Mouse (Mus musculus) heart, embryonic 15.5 days (tissue): ENCODE measurements around the gene Gm9844. TPM values are rescaled to one million over a fixed set of nuclear protein-coding genes. Genes with fewer than 3 reads are reported as not detected.

ENCODE experiments used
- ATAC-seq: fragments of 200-750 bp; cut with Nextera tagmentation; replicated peaks from 2 replicates; pipeline ENCODE4 v1.8.0; 2017; ENCODE audit warnings: low read depth, moderate TSS enrichment; ENCODE audit not compliant: insufficient number of reproducible peaks, insufficient read depth, low FRiP score
- H3K27ac ChIP-seq: fragments of 300-500 bp; sonication (generic); 2 replicates; pipeline ENCODE4 v1.5.1; 2015; ENCODE audit warnings: mild to moderate bottlenecking, inconsistent platforms
- H3K27me3 ChIP-seq: fragments of 300-500 bp; sonication (generic); 2 replicates; pipeline ENCODE4 v1.6.1; 2015; ENCODE audit warnings: inconsistent platforms
- H3K36me3 ChIP-seq: fragments of 300-500 bp; sonication (generic); 2 replicates; pipeline ENCODE4 v1.6.1; 2015; ENCODE audit warnings: mild to moderate bottlenecking, inconsistent platforms
- H3K4me1 ChIP-seq: fragments of 300-500 bp; sonication (generic); replicated peaks from 2 replicates; pipeline ENCODE4 v1.6.1; 2015; ENCODE audit warnings: inconsistent platforms
- H3K4me2 ChIP-seq: fragments of 300-500 bp; sonication (generic); 2 replicates; pipeline ENCODE4 v1.6.1; 2015; ENCODE audit warnings: inconsistent platforms, mild to moderate bottlenecking, moderate library complexity
- H3K4me3 ChIP-seq: fragments of 300-500 bp; sonication (generic); 2 replicates; pipeline ENCODE4 v1.5.1; 2015; ENCODE audit warnings: mild to moderate bottlenecking, inconsistent platforms
- H3K9ac ChIP-seq: fragments of 300-500 bp; sonication (generic); 2 replicates; pipeline ENCODE4 v1.6.1; 2015; ENCODE audit warnings: mild to moderate bottlenecking, inconsistent platforms
- H3K9me3 ChIP-seq: fragments of 300-500 bp; sonication (generic); replicated peaks from 2 replicates; pipeline ENCODE4 v1.6.1; 2016; ENCODE audit warnings: inconsistent platforms
- WGBS: fragments of 180-500 bp; shearing (Covaris S2); methylation state at CpG from one replicate; pipeline ENCODE4 v1.1.7; 2015; ENCODE audit warnings: mixed read lengths; 5-methylcytosine and 5-hydroxymethylcytosine counted together
- polyA plus RNA-seq: library from polyadenylated mRNA; unstranded; fragments of >200 nt; fragmentation: Nextera tagmentation; extraction: Ambion mirVana; gene quantifications from 2 replicates; pipeline ENCODE4 v1.2.1, GENCODE M21; 2015

The Gm9844 gene
- polyA plus RNA-seq, 1 experiment from 2014 or later: 8.9 TPM

- no peak overlapping the region for H3K4me2 ChIP-seq
Observed at GRCm38 (mm10) chr7:24850162-24850561, 11.9 kb upstream of the Gm9844 start.

DNA sequence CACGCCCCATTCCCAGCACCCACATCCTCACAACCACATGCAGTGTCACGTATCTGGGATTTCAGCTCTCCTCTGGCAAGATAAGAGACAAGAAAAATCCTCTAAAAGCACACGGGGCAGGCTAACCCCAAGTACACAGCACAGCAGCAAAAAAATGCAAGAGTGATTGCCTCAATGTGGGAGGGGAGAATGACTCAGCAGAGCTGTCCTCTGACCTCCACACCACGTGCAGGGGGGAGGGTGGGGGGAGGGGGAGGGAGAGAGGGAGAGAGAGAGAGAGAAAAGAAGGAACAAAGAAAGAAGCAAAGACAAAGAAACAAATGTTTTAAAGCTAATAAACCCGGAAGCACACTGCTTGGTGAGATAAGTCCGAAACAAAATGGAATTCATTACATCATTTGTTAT is 11.1 kb upstream of the Gm9844 start:
- no peak overlapping the region for H3K27ac ChIP-seq
- H3K36me3 ChIP-seq: no peaks in the 10 kb centered on the region
- no peak overlapping the region for H3K4me2 ChIP-seq
- 27% methylated on average over 6 of the region's 6 CpGs for WGBS
- no peaks in the 10 kb centered on the region for H3K4me1 ChIP-seq
- no peak overlapping the region for H3K9ac ChIP-seq
- no peak for ATAC-seq
- H3K27me3 ChIP-seq: no peaks in the 10 kb centered on the region
- H3K9me3 ChIP-seq: no peaks in the 10 kb centered on the region
- no peak overlapping the region for H3K4me3 ChIP-seq

More at GRCm38 (mm10) chr7:24850162-24850561, 11.9 kb upstream of the Gm9844 start:
- no peaks in the 10 kb centered on the region for H3K9me3 ChIP-seq
- H3K4me3 ChIP-seq: no peak overlapping the region
- no peaks in the 10 kb centered on the region for H3K4me1 ChIP-seq
- no peaks in the 10 kb centered on the region for H3K36me3 ChIP-seq
- no peak overlapping the region for H3K9ac ChIP-seq
- no peak overlapping the region for H3K27ac ChIP-seq
- no peak for ATAC-seq
- no peaks in the 10 kb centered on the region for H3K27me3 ChIP-seq
- WGBS: 10% methylated on average over 5 of the region's 5 CpGs

DNA sequence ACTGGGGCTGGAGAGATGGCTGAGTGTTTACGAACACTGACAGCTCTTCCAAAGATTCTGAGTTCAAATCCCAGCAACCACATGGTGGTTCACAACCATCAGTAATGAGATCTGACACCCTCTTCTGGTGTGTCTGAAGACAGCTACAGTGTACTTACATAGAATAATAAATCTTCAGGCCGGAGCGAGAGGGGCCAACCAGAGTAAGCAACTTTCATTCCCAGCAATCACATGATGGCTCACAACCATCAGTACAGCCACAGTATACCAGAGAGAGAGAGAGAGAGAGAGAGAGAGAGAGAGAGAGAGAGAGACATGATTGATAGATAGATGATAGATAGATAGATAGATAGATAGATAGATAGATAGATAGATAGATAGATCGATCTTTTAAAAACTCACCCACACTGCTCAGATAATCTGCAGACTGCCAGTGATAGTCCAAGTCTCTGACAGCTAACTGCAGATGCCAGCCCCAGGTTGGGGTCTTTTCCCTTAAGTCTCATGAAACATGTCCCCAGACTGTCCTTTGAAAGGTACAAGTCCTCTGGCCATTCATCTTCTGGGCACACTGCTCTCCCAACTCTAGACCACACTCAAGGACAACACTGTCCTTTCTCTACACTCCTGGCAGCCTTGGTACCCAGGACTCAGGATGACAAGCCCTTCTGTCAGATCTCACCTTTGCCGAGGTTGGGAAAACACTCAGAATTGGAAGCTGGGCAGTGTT is 10.3 kb upstream of the Gm9844 start:
- H3K27ac ChIP-seq: no peak overlapping the region
- no peaks in the 10 kb centered on the region for H3K36me3 ChIP-seq
- H3K4me1 ChIP-seq: no peaks in the 10 kb centered on the region
- no peaks in the 10 kb centered on the region for H3K27me3 ChIP-seq
- H3K9me3 ChIP-seq: no peaks in the 10 kb centered on the region
- no peak overlapping the region for H3K4me2 ChIP-seq
- H3K4me3 ChIP-seq: no peak overlapping the region
- no peak for ATAC-seq
- 77% methylated on average over 5 of the region's 5 CpGs for WGBS
- H3K9ac ChIP-seq: no peak overlapping the region

- no peaks in the 10 kb centered on the region for H3K36me3 ChIP-seq
- H3K4me3 ChIP-seq: no peak overlapping the region
- H3K9ac ChIP-seq: no peak overlapping the region
- H3K27ac ChIP-seq: no peak overlapping the region
- H3K4me1 ChIP-seq: no peaks in the 10 kb centered on the region
- no peaks in the 10 kb centered on the region for H3K27me3 ChIP-seq
- 0 out of 2 replicates have a peak, but pooled peaks have one; percentile 10 for ATAC-seq
- whole genome bisulfite sequencing: 67% methylated on average over 8 of the region's 8 CpGs
- no peaks in the 10 kb centered on the region for H3K9me3 ChIP-seq
- H3K4me2 ChIP-seq: no peak overlapping the region
Observed at GRCm38 (mm10) chr7:24852557-24853232, 9.3 kb upstream of the Gm9844 start.

DNA sequence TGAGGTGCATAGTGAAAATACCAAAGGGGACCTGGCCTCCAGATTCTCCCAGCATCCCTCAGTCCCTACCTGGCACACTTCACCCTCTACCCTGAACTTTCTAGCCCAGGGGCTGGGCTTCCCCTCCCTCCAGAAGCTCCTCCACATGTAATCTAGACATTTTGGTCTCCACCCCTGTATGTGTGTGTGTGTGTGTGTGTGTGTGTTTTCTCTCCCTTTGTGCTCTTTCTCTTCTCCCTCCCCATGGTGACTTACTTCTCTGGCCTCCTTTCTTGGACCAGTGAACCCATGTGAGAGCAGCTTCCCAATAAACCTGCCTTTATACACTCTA is 8.8 kb upstream of the Gm9844 start:
- no peaks in the 10 kb centered on the region for H3K36me3 ChIP-seq
- no peaks in the 10 kb centered on the region for H3K27me3 ChIP-seq
- no peak overlapping the region for H3K9ac ChIP-seq
- no peak overlapping the region for H3K4me2 ChIP-seq
- peak; percentile 29; the same call in 1 of the 2 replicates for ATAC-seq
- H3K4me1 ChIP-seq: no peaks in the 10 kb centered on the region
- no peak overlapping the region for H3K27ac ChIP-seq
- H3K9me3 ChIP-seq: no peaks in the 10 kb centered on the region
- no peak overlapping the region for H3K4me3 ChIP-seq

- Histone ChIP-seq H3K27ac (no peak overlapping the region), H3K27me3 (no peaks in the 10 kb centered on the region), H3K4me1 (no peaks in the 10 kb centered on the region), H3K9ac (no peak overlapping the region), H3K4me3 (no peak overlapping the region), H3K4me2 (no peak overlapping the region), H3K9me3 (no peaks in the 10 kb centered on the region), H3K36me3 (no peaks in the 10 kb centered on the region)
- no peak for ATAC-seq
- 30% methylated on average over 7 of the region's 7 CpGs for WGBS
Observed at GRCm38 (mm10) chr7:24853695-24854094, 8.3 kb upstream of the Gm9844 start.

DNA sequence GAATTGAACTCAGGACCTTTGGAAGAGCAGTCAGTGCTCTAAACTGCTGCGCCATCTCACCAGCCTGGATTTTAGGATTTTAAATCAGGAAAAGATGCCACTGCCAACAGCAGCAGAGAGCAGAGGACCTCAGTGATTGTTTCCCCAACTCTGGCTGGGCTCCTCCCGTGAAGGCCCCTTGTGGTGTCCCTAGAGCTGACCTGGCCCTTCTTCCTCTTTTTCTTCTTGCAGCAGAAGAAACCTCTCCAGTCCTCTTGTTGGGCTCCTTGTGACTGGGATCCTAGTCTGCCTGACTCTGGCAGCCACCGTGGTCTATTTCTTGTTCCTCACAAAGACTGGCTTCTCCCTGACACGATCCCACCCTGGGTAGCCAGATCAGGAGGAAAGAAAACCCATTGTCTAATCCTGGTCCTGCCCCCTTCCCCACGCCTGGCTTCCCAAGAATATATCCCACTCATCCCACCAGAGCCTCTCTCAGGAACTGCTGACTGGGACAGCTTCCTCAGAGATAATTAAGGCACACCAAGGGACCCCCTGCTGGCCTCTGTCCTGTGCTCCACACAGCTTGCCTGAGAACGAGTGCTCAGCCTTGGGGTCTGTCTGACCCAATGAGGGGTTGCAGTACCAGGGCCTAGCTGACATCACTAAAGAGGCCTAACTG is 5.4 kb upstream of the Gm9844 start:
- no peak overlapping the region for H3K4me2 ChIP-seq
- no peak overlapping the region for H3K4me3 ChIP-seq
- H3K4me1 ChIP-seq: no peaks in the 10 kb centered on the region
- H3K9ac ChIP-seq: no peak overlapping the region
- no peaks in the 10 kb centered on the region for H3K9me3 ChIP-seq
- no peaks in the 10 kb centered on the region for H3K27me3 ChIP-seq
- no peak for ATAC-seq
- H3K27ac ChIP-seq: no peak overlapping the region
- H3K36me3 ChIP-seq: no peaks in the 10 kb centered on the region
- 40% methylated on average over 6 of the region's 6 CpGs for WGBS

DNA sequence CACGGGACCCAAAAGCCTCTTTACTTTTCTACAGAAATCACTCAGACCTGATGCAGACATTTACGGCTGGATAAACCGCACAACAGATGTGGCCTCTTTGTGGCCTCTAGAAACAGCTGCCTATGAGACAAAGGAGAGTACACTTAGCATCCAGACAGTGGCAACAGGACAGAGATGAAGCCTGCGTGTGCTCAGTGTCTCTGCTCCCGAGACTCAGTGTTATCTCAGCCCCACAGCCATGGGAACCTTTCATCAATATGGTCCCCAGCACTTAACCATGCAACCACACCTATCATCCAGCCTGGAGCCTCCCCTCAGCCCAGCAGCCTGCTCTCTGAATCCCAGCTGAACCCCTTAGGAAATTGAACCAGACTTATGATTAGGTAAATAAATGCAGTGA is 2.8 kb upstream of the Gm9844 start:
- Histone ChIP-seq H3K4me1 (no peaks in the 10 kb centered on the region), H3K27me3 (no peaks in the 10 kb centered on the region), H3K27ac (no peak overlapping the region), H3K36me3 (no peaks in the 10 kb centered on the region), H3K4me2 (no peak overlapping the region), H3K9me3 (no peaks in the 10 kb centered on the region), H3K9ac (no peak overlapping the region), H3K4me3 (no peak overlapping the region)
- ATAC-seq: no peak
- WGBS: 69% methylated on average over 5 of the region's 5 CpGs

GRCm38 (mm10) chr7:24862853-24863252 is 840 bp downstream of the Gm9844 start:
- WGBS: 74% methylated on average over 4 of the region's 4 CpGs
- no peaks in the 10 kb centered on the region for H3K9me3 ChIP-seq

DNA sequence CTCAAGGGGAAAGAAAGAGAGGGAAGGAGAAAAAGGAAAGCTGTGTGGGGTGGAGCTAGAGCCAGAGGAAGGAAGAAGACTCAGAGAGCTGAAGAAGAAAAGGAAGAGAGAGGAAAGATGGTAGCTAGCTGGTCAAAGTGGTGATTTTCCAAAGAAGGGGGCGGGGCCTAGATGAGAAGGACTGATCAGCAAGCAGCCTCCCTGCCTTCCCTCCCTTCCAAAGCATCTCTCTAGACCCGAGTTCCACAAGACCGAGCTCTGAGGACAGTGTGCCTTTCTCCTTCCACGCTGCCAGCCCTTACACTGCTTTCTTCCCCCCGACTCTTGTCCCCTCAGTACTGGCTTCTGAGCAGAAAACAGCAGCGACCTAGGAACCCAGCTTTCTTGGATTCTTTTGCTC is 2.1 kb downstream of the Gm9844 start:
- 28% methylated on average over 6 of the region's 6 CpGs for WGBS
- Histone ChIP-seq H3K4me1 (no peaks in the 10 kb centered on the region), H3K9ac (no peak overlapping the region), H3K27ac (no peak overlapping the region), H3K9me3 (no peaks in the 10 kb centered on the region), H3K36me3 (no peaks in the 10 kb centered on the region), H3K27me3 (peaks cover 4% of the 10 kb centered on the region), H3K4me2 (no peak overlapping the region), H3K4me3 (no peak overlapping the region)
- ATAC-seq: no peak

More at GRCm38 (mm10) chr7:24862853-24863252, 840 bp downstream of the Gm9844 start:
- H3K27me3 ChIP-seq: no peaks in the 10 kb centered on the region
- no peak overlapping the region for H3K4me2 ChIP-seq
- H3K9ac ChIP-seq: no peak overlapping the region
- no peak for ATAC-seq
- H3K4me3 ChIP-seq: no peak overlapping the region
- H3K36me3 ChIP-seq: no peaks in the 10 kb centered on the region
- H3K27ac ChIP-seq: no peak overlapping the region
- H3K4me1 ChIP-seq: no peaks in the 10 kb centered on the region

DNA sequence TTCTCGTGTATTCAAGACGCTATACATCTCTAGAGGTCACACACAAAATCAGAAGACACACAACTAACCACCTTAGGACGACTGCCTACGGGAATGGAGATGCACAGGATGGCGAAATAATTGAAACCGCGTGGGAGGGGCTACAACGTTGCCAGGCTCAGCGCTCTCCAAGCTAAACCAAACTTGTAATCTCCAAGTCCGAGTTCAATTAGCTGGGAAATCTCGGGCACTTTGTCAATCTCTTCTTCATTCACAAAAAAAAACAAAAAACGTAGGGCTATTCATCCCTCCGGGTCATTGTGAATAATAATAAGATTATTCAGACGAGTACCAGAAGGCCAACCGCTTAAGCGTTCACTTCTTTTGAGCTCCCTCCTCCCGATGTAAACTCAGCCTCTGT is 7.1 kb downstream of the Gm9844 start:
- no peak overlapping the region for H3K4me3 ChIP-seq
- no peaks in the 10 kb centered on the region for H3K36me3 ChIP-seq
- WGBS: 63% methylated on average over 17 of the region's 17 CpGs
- ATAC-seq: no peak
- H3K9me3 ChIP-seq: no peaks in the 10 kb centered on the region; the same call in 1 of the 2 replicates
- H3K9ac ChIP-seq: no peak overlapping the region
- H3K4me1 ChIP-seq: no peaks in the 10 kb centered on the region
- peaks cover 25% of the 10 kb centered on the region for H3K27me3 ChIP-seq
- no peak overlapping the region for H3K4me2 ChIP-seq
- H3K27ac ChIP-seq: no peak overlapping the region
